Mouse (Mus musculus) limb, embryonic 12.5 days (tissue): ENCODE measurements around the gene Gpam. TPM values are rescaled to one million over a fixed set of nuclear protein-coding genes. Genes with fewer than 3 reads are reported as not detected.

Experiments used
- ATAC-seq: fragments of 200-750 bp; cut with Nextera tagmentation; 2 replicates; pipeline ENCODE4 v1.8.0; 2017; ENCODE audit warnings: low read depth, moderate TSS enrichment; ENCODE audit not compliant: insufficient number of reproducible peaks, insufficient read depth, low FRiP score, low TSS enrichment
- H3K27ac ChIP-seq: fragments of 300-500 bp; sonication (generic); 2 replicates; pipeline ENCODE4 v1.5.1; 2016; ENCODE audit warnings: mild to moderate bottlenecking, moderate library complexity
- H3K27me3 ChIP-seq: fragments of 300-500 bp; sonication (generic); 2 replicates; pipeline ENCODE4 v1.6.1; 2016; ENCODE audit warnings: mild to moderate bottlenecking, moderate library complexity
- H3K36me3 ChIP-seq: fragments of 300-500 bp; sonication (generic); 2 replicates; pipeline ENCODE4 v1.6.1; 2016; ENCODE audit warnings: mild to moderate bottlenecking, moderate library complexity
- H3K4me1 ChIP-seq: fragments of 300-500 bp; sonication (generic); replicated peaks from 2 replicates; pipeline ENCODE4 v1.6.1; 2016
- H3K4me2 ChIP-seq: fragments of 300-500 bp; sonication (generic); 2 replicates; pipeline ENCODE4 v1.6.1; 2016; ENCODE audit warnings: mild to moderate bottlenecking, moderate library complexity
- H3K4me3 ChIP-seq: fragments of 300-500 bp; sonication (generic); replicated peaks from 2 replicates; pipeline ENCODE4 v1.5.1; 2016; ENCODE audit warnings: mild to moderate bottlenecking
- H3K9ac ChIP-seq: fragments of 300-500 bp; sonication (generic); replicated peaks from 2 replicates; pipeline ENCODE4 v1.6.1; 2016; ENCODE audit warnings: mild to moderate bottlenecking, moderate library complexity
- H3K9me3 ChIP-seq: fragments of 300-500 bp; sonication (generic); 2 replicates; pipeline ENCODE4 v1.6.1; 2016; ENCODE audit warnings: mild to moderate bottlenecking, moderate library complexity
- WGBS: fragments of 180-500 bp; shearing (Covaris S2); methylation state at CpG from one replicate; pipeline ENCODE4 v1.1.7; 2016; 5-methylcytosine and 5-hydroxymethylcytosine counted together
- polyA plus RNA-seq: library from polyadenylated mRNA; unstranded; fragments of >200 nt; fragmentation: Nextera tagmentation; extraction: Ambion mirVana; gene quantifications from 2 replicates; pipeline ENCODE4 v1.2.1, GENCODE M21; 2016

Gene Gpam
- polyA plus RNA-seq, 1 experiment from 2014 or later, result 18.2 TPM

DNA sequence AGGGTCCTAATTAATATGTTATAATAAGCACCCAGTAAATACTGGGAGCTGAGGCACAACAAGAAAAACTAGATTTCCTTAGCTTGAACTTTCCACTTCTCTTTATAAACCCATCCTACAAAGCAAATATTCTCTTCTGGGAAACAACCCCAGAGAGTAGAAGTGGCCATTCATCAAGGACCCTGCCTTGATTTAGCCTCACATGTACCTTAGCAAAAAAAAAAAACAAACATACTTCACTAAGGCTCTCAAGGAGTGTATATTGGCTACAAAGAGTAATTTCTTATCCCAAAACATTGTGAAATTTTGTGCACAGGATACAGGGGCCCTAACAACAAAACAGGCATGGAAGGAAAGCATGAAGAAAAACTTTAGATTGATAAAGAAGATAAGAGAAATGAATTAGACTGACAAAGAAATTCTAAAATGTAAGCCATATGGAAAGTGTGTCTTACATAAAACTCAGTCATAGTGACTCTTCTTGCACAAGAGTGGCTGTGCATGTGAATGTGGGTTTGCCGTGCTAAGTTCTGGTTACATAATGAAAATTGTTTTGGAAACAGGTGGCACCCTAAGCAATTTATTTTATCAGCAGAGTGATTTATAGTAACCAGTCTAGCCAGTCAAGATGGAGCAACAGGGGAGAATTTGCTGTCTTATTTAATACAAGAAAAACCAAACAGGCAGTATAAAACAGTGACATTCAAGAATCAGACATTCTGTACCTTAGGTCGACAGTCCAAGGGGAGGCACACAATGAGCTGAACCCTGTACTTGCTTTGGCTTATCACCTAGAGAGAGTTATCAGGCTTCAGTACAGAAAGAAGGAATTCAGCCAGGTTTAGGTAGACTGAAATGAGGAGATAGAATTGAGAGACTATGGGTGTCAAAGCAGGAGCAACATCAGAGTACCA is 26.6 kb downstream of the Gpam start:
- Histone ChIP-seq H3K27ac (no peak overlapping the region), H3K27me3 (no peaks in the 10 kb centered on the region), H3K9me3 (no peaks in the 10 kb centered on the region), H3K36me3 (peaks cover 6% of the 10 kb centered on the region), H3K4me1 (peaks cover 20% of the 10 kb centered on the region), H3K4me3 (peak overlapping the region; percentile 99), H3K4me2 (peak overlapping the region; percentile 98), H3K9ac (peak overlapping the region; percentile 88; the same call in 1 of the 2 replicates)
- no peak for ATAC-seq
- WGBS, result 81% methylated on average over 2 of the region's 2 CpGs

DNA sequence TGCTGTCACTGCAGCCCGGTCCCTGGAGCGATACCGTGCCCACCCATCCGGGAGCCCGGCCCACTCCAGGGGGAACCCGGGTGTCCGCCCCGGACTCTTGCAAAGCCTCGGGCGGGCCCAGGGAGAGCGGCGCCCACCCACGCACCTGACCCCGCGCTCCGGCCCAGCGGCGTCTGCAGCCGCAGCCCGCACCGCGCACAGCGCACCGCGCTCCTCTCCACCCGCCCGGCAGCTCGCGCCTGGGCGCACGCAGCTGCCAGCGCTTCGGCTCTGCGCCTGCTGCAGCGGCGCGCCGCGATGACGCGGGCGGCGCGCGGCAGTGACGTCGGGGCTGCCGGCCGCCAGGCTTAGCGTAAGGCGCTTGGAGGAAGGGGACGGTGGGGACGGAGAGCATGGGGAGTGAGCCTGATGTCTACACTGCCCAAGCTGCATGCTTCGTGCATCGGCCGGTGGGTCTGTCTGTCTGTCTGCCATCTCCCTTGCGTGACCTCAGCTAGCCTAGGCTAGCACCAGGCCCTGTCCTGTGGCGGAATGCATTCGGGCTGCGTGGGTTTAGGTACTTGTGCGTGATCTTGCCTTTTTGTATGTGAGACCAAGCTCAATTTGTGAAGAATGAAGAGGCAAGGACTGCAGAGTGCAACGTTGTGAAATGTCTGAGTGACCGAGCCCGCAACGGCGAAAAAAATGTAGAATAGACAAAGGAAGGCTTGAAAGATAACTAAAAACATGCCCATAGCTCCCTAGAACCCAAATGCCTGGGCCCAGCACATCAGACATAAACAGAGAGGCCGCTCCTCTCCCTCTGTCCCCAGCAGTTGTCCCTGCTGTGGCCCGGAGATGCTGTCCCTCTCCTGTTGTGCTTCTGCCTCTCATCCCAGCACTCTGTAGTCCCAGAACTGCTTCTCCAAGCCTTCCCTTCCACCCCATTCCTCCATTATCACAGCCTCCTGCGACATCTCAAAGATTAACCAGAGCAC is 27.6 kb downstream of the Gpam start:
- Histone ChIP-seq H3K27ac (peak overlapping the region; percentile 75), H3K9ac (peak overlapping the region; percentile 88), H3K4me1 (peaks cover 20% of the 10 kb centered on the region), H3K36me3 (peaks cover 11% of the 10 kb centered on the region), H3K27me3 (no peaks in the 10 kb centered on the region), H3K4me3 (peak overlapping the region; percentile 99), H3K4me2 (peak overlapping the region; percentile 98), H3K9me3 (no peaks in the 10 kb centered on the region)
- peak; percentile 91 for ATAC-seq
- WGBS, result 1% methylated on average over 60 of the region's 69 CpGs

DNA sequence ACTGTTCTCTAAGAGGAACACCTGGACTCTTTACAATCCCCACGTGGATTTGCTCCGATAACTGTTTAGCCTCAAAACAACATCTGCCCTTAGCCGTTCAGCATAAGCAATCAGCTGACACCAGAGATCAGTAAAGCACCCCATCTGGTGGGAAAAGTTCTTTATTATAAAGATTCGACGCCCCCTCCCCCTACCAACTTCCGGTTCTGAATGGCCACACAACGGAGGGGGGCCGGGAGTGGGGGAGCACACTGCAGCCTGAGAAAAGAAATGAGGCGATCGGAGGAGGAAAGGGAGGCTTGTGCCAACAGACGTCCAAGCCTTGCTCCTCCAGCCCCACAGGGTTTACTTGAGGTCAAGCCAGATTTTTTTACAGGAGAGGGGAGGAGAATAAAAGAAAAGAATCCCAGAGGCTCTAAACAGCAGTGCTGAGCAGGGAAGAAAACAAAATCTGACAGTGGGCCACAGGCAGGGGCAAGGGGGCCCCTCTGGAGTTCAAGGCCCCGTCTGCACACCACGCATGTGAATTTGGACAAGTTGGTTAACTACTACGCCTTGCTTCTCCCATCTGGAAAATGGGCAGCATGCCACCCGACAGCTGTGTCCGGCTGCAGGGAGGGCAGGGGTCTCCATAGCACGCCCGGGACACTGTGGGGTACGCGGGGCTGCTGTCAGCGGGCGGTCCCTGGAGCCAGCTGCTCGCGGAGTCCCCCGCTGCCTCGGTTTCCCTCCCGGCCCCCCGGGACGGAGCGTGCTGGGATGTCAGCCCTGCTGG is 28.4 kb downstream of the Gpam start:
- Histone ChIP-seq H3K27ac (peak overlapping the region; percentile 75), H3K4me2 (peak overlapping the region; percentile 98), H3K36me3 (peaks cover 18% of the 10 kb centered on the region), H3K9me3 (no peaks in the 10 kb centered on the region), H3K4me3 (peak overlapping the region; percentile 99), H3K4me1 (peaks cover 20% of the 10 kb centered on the region), H3K9ac (peak overlapping the region; percentile 88), H3K27me3 (no peaks in the 10 kb centered on the region)
- under 1% methylated on average over 30 of the region's 30 CpGs for WGBS
- peak; percentile 74 for ATAC-seq

DNA sequence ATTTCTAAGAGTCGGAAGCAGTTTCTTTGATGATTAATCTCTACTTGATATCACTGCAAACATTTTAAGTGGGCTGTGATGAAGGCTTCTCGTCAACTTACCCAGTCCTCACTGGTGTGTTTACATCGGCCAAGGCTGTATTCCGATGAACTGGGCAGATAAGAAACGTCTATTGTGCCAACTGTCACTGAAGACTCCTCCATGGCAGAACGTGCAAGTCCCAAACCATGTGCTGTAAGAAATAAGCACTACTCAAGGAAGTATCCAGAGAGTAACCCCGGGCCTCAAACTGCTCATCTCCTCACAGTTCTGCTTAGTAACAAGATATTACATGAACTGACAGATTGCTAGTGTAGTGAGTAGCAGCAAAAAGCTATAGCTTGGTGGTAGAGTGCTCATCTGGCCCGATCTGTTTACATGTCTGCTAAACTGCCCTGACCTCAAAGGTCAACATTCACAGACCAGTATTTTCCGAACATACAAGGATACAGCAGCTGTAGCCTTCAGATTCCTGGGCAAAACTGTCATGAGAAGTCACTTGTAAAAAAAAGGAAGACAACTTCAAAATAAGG is 29.6 kb downstream of the Gpam start:
- peaks cover 20% of the 10 kb centered on the region for H3K4me1 ChIP-seq
- no peak overlapping the region for H3K27ac ChIP-seq
- no peaks in the 10 kb centered on the region for H3K9me3 ChIP-seq
- peaks cover 28% of the 10 kb centered on the region for H3K36me3 ChIP-seq
- H3K4me3 ChIP-seq, result no peak overlapping the region
- 61% methylated on average over 9 of the region's 9 CpGs for WGBS
- H3K9ac ChIP-seq, result no peak overlapping the region
- ATAC-seq, result no peak
- no peaks in the 10 kb centered on the region for H3K27me3 ChIP-seq
- H3K4me2 ChIP-seq, result no peak overlapping the region

DNA sequence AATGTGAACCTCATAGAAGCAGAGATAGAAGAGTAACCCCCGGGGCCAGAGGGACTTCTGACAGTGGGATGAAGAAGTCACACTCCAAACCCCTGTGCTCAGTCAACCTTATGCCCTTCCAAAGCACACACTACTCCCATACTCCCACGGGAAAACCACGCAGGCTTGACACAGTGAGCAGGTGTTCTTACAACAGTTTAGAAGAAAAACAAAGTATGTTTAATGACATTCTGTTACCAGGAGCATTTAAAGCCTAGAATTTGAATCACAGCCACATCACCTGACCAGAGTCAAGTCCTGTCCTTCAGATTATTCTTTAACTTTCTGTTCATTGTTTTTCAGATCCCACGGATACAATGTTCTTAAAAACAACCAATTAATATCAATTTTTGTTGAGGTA is 30.4 kb downstream of the Gpam start:
- no peak overlapping the region for H3K4me3 ChIP-seq
- peaks cover 32% of the 10 kb centered on the region for H3K36me3 ChIP-seq
- H3K9ac ChIP-seq, result no peak overlapping the region
- no peaks in the 10 kb centered on the region for H3K27me3 ChIP-seq
- WGBS, result 88% methylated on average over 4 of the region's 4 CpGs
- no peak for ATAC-seq
- peaks cover 20% of the 10 kb centered on the region for H3K4me1 ChIP-seq
- no peak overlapping the region for H3K4me2 ChIP-seq
- no peak overlapping the region for H3K27ac ChIP-seq
- no peaks in the 10 kb centered on the region for H3K9me3 ChIP-seq

DNA sequence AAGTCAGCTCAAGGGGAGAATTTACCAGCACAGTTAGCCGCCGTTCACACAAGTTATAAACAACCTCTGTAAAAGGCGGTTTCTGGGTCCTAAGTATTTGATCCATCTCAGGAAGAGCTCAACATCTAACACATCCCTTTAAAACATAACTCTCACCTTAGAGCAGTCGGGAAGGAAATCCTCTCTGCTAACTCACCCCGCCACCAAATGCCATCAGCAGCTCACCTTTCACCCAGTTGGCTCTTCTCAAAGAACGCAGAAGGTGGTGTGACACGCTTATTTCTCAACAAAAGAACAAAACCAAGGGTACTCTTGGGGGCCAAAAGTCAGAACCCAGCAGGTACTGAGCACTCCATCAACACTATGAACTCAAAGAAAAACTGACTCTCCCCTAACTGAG is 31.5 kb downstream of the Gpam start:
- 89% methylated on average over 7 of the region's 7 CpGs for WGBS
- Histone ChIP-seq H3K4me3 (no peak overlapping the region), H3K9me3 (no peaks in the 10 kb centered on the region), H3K36me3 (peaks cover 42% of the 10 kb centered on the region), H3K4me2 (no peak overlapping the region), H3K9ac (no peak overlapping the region), H3K4me1 (peaks cover 20% of the 10 kb centered on the region), H3K27ac (no peak overlapping the region), H3K27me3 (no peaks in the 10 kb centered on the region)
- ATAC-seq, result no peak

DNA sequence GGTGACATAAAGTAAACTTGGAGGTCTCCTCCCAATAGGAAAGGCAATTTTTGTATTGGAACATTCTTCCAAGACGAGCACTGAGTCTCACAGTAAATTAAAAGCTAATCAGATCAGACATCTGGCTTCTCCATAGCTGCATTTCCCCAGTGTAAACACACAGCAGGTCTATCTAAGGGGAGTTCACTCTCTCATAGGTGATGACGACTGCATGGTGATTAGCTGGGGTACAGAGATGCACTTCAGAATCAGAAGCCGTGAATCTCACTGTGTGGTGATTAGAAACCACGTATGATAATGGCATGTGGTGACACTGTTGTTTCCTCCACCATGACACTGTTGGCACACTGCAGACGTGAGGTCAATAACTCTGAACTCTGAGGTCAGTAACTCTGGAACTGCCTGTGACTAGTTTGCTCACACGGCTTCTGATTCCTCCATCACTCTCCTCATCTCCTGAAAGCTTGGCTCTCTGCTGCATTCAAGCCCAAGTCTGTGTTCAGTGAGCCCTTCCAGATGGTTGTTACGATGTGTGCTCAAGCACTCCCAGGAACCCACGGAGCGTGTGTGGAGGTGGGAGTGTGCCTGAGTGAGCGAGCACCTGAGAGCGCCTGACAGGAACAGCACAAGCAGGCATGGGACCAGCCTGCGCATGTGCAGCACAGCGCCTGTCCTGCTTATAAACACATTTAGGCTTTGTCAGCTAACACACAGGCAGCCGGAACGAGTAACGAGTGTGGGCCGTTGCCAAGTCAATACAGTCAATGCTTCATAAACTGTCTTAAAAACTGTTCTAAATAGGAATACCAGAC is 35.2 kb downstream of the Gpam start:
- ATAC-seq, result no peak
- no peak overlapping the region for H3K4me3 ChIP-seq
- WGBS, result 84% methylated on average over 17 of the region's 17 CpGs
- H3K4me2 ChIP-seq, result no peak overlapping the region
- H3K27ac ChIP-seq, result no peak overlapping the region
- H3K4me1 ChIP-seq, result no peaks in the 10 kb centered on the region
- peaks cover 79% of the 10 kb centered on the region for H3K36me3 ChIP-seq
- H3K9ac ChIP-seq, result no peak overlapping the region
- H3K9me3 ChIP-seq, result no peaks in the 10 kb centered on the region
- no peaks in the 10 kb centered on the region for H3K27me3 ChIP-seq

DNA sequence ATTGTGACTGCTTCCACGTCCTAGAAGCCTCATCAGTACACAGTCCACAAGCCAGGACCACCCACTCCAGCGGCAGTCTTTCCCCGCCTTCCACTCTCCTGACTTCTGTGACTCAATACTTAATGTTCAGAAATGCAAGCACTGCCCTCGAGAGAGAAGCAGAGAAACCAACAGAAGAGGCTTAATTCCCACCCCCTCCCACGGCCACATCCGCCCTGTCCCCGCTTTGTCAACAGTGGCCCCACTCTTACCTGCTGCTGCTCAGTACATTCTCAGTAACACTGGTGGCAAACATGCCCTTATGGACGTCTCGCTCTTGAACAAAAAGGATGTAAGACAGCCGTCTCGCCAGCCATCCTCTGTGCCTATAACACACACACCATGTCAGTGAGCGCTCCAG is 36.2 kb downstream of the Gpam start:
- 90% methylated on average over 12 of the region's 12 CpGs for WGBS
- no peaks in the 10 kb centered on the region for H3K9me3 ChIP-seq
- no peaks in the 10 kb centered on the region for H3K4me1 ChIP-seq
- no peak for ATAC-seq
- H3K4me2 ChIP-seq, result no peak overlapping the region
- no peak overlapping the region for H3K27ac ChIP-seq
- H3K4me3 ChIP-seq, result no peak overlapping the region
- H3K27me3 ChIP-seq, result no peaks in the 10 kb centered on the region
- H3K9ac ChIP-seq, result no peak overlapping the region
- H3K36me3 ChIP-seq, result peaks cover 86% of the 10 kb centered on the region

DNA sequence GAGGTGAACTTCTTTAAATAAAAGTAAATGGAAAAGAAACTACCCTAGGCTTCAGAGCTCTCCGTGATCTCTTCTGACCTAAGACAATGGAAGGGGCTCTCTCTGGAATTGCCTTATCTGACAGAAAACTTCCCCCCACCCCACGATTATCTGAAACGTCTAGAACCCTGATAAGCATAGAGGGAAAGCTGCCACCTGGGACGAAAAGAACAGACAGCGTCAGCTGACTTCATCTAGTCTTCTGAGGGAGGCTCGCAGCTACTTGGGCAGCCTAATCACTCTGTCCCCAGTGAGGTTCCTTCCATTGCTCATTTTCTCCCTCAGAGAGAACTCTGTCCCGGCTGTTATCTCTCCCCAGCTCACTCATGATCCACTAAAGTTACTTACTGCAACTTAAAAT is 36.9 kb downstream of the Gpam start:
- Histone ChIP-seq H3K4me3 (no peak overlapping the region), H3K27me3 (no peaks in the 10 kb centered on the region), H3K9ac (no peak overlapping the region), H3K27ac (no peak overlapping the region), H3K4me2 (no peak overlapping the region), H3K36me3 (peaks cover 86% of the 10 kb centered on the region), H3K9me3 (no peaks in the 10 kb centered on the region), H3K4me1 (no peaks in the 10 kb centered on the region)
- ATAC-seq, result no peak
- 93% methylated on average over 7 of the region's 7 CpGs for WGBS

DNA sequence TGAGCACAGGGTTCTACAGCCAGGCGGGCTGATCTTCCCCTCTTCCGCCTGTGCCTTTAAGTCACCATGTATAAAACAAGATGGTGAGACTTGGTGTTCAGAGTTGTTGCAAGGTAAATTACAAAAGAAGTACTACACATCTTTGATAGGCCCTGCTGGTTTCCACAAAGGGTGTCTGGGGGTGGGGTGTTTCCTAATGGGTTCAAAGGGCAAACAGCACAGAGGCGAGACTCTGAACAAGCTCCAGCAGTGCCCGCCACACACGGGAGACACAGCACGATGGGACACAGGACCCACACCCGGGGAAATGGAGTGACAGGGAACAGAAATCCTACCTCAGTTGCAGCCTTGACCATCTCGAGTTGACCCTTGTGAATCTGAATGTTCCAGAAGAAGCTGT is 39.3 kb downstream of the Gpam start:
- Histone ChIP-seq H3K27ac (no peak overlapping the region), H3K36me3 (peaks cover 91% of the 10 kb centered on the region), H3K9ac (no peak overlapping the region), H3K27me3 (no peaks in the 10 kb centered on the region), H3K9me3 (no peaks in the 10 kb centered on the region), H3K4me3 (no peak overlapping the region), H3K4me2 (no peak overlapping the region), H3K4me1 (no peaks in the 10 kb centered on the region)
- WGBS, result 91% methylated on average over 8 of the region's 8 CpGs
- no peak for ATAC-seq
